ENCODE assay signal across 7 mouse cellular contexts in the genomic region with DNA sequence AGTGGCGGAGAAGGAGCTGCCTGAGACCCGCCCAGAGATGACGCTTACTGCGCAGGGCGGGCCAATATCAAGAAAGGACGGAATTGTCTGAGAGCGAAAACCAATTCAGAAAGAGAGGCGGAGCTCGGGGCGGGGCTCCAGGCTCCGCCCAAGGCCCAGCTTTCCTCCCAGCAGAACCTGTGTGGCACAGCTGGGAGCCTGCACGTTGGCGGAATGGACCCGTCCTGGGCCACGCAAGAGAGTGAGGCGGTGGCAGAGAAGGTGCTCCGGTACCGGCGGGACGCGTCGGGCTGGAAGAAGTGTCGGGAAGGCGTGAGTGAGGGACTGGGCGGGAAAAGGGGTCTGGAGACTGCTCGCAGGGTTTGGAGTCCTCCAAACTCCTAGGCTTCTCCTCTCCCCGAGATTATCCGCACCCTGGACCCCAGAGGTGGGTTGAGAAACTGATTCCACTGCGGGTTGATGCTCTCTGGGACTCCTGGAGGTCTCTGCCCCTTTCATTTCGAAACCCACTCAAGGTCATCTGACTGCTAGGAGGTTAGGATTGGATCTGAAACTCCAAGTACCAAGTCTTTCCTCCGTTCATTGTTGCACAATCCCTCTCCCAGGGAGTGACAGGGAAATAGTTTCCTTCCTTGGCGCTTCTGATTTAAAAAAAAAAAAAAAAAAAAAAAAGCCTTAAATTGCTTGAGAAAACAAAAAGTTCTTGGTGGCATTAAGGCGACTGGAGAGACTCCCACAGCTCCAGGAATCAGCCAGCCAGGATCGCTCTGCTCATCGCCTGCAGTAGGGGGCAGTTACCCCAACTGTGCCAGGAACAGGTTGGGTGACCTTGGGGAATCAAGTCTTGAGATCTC. TPM values are rescaled to one million over a fixed set of nuclear protein-coding genes. Genes with fewer than 3 reads are reported as not detected.
DNase-seq lines count a peak whose midpoint lies in the region; ATAC-seq and TF ChIP-seq lines count a peak whose summit lies in the region.

A gene (plus strand): TSS at position 132 of the 854 bp plus-strand sequence.

- H3K27ac ChIP-seq in intestine, postnatal 0 days (ENCODE audit: low read depth, low read length), result peak within 1 kb of the TSS; percentile 86
- peak within 1 kb of the TSS; percentile 36; the same call in 1 of the 2 replicates for H3K27ac ChIP-seq in midbrain, embryonic 12.5 days (replicated peaks)
- peak within 1 kb of the TSS; percentile 32 for H3K27ac ChIP-seq in small intestine, adult 2 months (ENCODE audit: insufficient read depth, low read depth, low read length)

- DNase-seq in adrenal gland, adult 8-10 months, result peak; percentile 92
- DNase-seq in embryo, embryonic 9.5 days (ENCODE audit: extremely low spot score), result peak; percentile 91
- no peak for DNase-seq in gonadal fat pad, adult 2 months (ENCODE audit: low read depth)
- peak; percentile 84 for DNase-seq in left cerebral cortex, postnatal 4 days

- H3K4me2 ChIP-seq in intestine, postnatal 0 days (replicated peaks; ENCODE audit: low read depth), result peak within 1 kb of the TSS; percentile 81
- peak within 1 kb of the TSS; percentile 80 for H3K4me2 ChIP-seq in midbrain, embryonic 12.5 days (replicated peaks)

- peak within 1 kb of the TSS; percentile 79 for H3K4me3 ChIP-seq in intestine, postnatal 0 days (ENCODE audit: low read depth, low read length)
- peak within 1 kb of the TSS; percentile 65 for H3K4me3 ChIP-seq in midbrain, embryonic 12.5 days
- H3K4me3 ChIP-seq in small intestine, adult 2 months (ENCODE audit: low read depth, low read length), result peak within 1 kb of the TSS; percentile 65

- ATAC-seq in intestine, postnatal 0 days, result peak; percentile 87
- ATAC-seq in midbrain, embryonic 12.5 days (ENCODE audit: low FRiP score, low read depth), result peak; percentile 96

- H3K36me3 ChIP-seq in intestine, postnatal 0 days (ENCODE audit: control insufficient read depth, insufficient read depth), result peaks cover 12% of the 10 kb centered on the region; the same call in 1 of the 2 replicates
- peaks cover 6% of the 10 kb centered on the region; the same call in 1 of the 2 replicates for H3K36me3 ChIP-seq in midbrain, embryonic 12.5 days
- peaks cover 4% of the 10 kb centered on the region; the same call in 1 of the 2 replicates for H3K36me3 ChIP-seq in small intestine, adult 2 months (ENCODE audit: control insufficient read depth, insufficient read depth, low read length)

- H3K9me3 ChIP-seq in intestine, postnatal 0 days (ENCODE audit: control insufficient read depth), result no peaks in the 10 kb centered on the region
- no peaks in the 10 kb centered on the region for H3K9me3 ChIP-seq in midbrain, embryonic 12.5 days

- intact Hi-C loops in left cerebral cortex, postnatal 4 days (cut with DNase I), result no loop called here

- TF ChIP-seq POLR2A in small intestine, adult 2 months (IDR thresholded peaks at IDR 0.05; ENCODE audit: low read depth, low read length), result peak; percentile 90

- H3K27me3 ChIP-seq in intestine, postnatal 0 days (replicated peaks; ENCODE audit: control insufficient read depth, insufficient read depth, low read length), result no peaks in the 10 kb centered on the region
- H3K27me3 ChIP-seq in midbrain, embryonic 12.5 days, result 0 out of 2 replicates have a peak, but pooled peaks cover 4% of the 10 kb centered on the region
- H3K27me3 ChIP-seq in small intestine, adult 2 months (ENCODE audit: control insufficient read depth, insufficient read depth, low read length), result no peaks in the 10 kb centered on the region

- under 1% methylated on average over 35 of the region's 35 CpGs for WGBS in intestine, postnatal 0 days
- WGBS in midbrain, embryonic 12.5 days, result under 1% methylated on average over 35 of the region's 35 CpGs
- 1% methylated on average over 35 of the region's 35 CpGs for WGBS in small intestine, adult 2 months

- peak; percentile 39 for TF ChIP-seq CTCF in intestine, postnatal 0 days (IDR thresholded peaks at IDR 0.05; ENCODE audit: low read depth)
- no peak for TF ChIP-seq CTCF in small intestine, adult 2 months (IDR thresholded peaks at IDR 0.05; ENCODE audit: extremely low read depth, insufficient read length, insufficient replicate concordance, low read depth, low read length)

- H3K9ac ChIP-seq in intestine, postnatal 0 days (ENCODE audit: low read depth, low read length), result peak within 1 kb of the TSS; percentile 66
- H3K9ac ChIP-seq in midbrain, embryonic 12.5 days (replicated peaks), result peak within 1 kb of the TSS; percentile 71

- peaks cover 20% of the 10 kb centered on the region; the same call in 1 of the 2 replicates for H3K4me1 ChIP-seq in intestine, postnatal 0 days (replicated peaks; ENCODE audit: control insufficient read depth, insufficient read depth, low read length)
- peaks cover 21% of the 10 kb centered on the region for H3K4me1 ChIP-seq in midbrain, embryonic 12.5 days
- peaks cover 7% of the 10 kb centered on the region; the same call in 1 of the 2 replicates for H3K4me1 ChIP-seq in small intestine, adult 2 months (ENCODE audit: control insufficient read depth, insufficient read depth, insufficient read length, low read length)

RNA-seq across cellular contexts. Expression of the gene that starts here (rescaled TPM):
- 10 to 100 TPM; 19.3 to 53.7 (median 29.3) TPM for total RNA-seq in adrenal gland, adult 8-10 months (2022)
- 28.3 and 32.1 TPM in 2 replicates for polyA plus RNA-seq in gonadal fat pad, adult 2 months (2012; rRNA removed)
- 67.6 and 73.2 TPM in 2 replicates for polyA plus RNA-seq in intestine, postnatal 0 days (2015; fragmentation: Nextera tagmentation; extraction: Ambion mirVana)
- 10 to 100 TPM; 10.2 to 10.4 TPM for total RNA-seq in left cerebral cortex, postnatal 4 days (2021)
- polyA plus RNA-seq in midbrain, embryonic 12.5 days (2016; fragmentation: Nextera tagmentation; extraction: Ambion mirVana), result 10.8 and 12.0 TPM in 2 replicates
- polyA plus RNA-seq in small intestine, adult 2 months (2012; rRNA removed), result 2.5 and 4.9 TPM in 2 replicates

Comparison
In these comparisons a context has a peak if more than half of its experiments do, and no peak if none do; other contexts are left out.
1. H3K27ac ChIP-seq: peak in every context shown above with its lines; median percentile 86 in intestine, postnatal 0 days; 36 in midbrain, embryonic 12.5 days; 32 in small intestine, adult 2 months.